Mouse (Mus musculus): Measurements from ENCODE around the gene Gnao1. TPM values are rescaled to one million over a fixed set of nuclear protein-coding genes. Genes with fewer than 3 reads are reported as not detected.

Gene Gnao1
- total RNA-seq, 2 experiments from 2014 or later = 0.42 TPM; not detected in 1

DNA sequence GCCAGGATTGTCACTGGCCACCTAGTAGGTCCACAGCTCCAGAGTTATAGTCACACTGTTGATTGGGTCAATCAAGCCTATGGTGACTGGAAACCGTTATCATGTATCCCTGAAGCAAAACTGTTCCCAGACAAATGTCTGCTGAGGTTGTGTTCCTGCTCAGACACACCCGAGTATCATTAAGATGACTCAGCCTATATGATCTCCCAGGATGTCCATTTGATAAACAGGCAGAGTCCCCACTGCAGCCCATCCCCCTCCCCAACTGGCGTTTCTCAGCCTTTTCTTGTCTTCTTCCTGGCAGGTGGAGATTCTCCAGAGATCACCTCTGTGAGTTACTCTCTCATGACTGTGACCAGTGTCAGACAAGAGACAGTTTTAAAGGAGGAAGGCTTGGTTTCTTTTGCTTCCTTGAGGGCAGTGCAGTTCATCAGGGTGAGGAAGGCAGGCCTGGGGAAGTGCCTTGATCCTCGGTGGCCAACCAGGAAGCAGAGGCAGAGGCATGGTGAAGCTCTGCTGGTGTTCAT is 78.4 kb downstream of the Gnao1 start:
- ATAC-seq (replicated peaks; ENCODE audit: low FRiP score, poor library complexity, severe bottlenecking) = no peak

- no peak for ATAC-seq (replicated peaks; ENCODE audit: low FRiP score, poor library complexity, severe bottlenecking)
Observed at GRCm38 (mm10) chr8:93888702-93889480, 79.1 kb downstream of the Gnao1 start.

DNA sequence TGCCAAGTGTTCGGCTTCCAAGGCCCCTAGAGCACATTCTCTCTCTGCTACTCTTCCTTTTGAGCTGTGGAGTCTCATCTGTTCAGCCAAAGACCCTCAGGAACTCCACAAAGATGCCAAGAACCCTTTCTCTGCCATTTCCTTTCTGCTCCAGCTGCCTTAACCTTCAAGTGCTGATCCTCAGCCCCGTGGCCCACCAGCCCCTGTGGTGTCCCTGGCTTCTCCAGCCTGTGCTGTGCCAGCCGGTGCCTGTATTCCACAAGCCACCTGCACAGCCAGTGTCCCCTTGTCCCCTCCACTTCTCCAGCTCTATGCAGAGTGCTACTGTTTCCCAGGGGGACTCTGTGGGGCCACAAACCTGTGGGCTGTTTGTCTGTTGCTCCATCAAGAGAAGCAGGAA is 83.8 kb downstream of the Gnao1 start:
- no peak for ATAC-seq (replicated peaks; ENCODE audit: low FRiP score, poor library complexity, severe bottlenecking)

- ATAC-seq (replicated peaks; ENCODE audit: low FRiP score, poor library complexity, severe bottlenecking) = no peak
Observed at GRCm38 (mm10) chr8:93896841-93897551, 87.2 kb downstream of the Gnao1 start.

DNA sequence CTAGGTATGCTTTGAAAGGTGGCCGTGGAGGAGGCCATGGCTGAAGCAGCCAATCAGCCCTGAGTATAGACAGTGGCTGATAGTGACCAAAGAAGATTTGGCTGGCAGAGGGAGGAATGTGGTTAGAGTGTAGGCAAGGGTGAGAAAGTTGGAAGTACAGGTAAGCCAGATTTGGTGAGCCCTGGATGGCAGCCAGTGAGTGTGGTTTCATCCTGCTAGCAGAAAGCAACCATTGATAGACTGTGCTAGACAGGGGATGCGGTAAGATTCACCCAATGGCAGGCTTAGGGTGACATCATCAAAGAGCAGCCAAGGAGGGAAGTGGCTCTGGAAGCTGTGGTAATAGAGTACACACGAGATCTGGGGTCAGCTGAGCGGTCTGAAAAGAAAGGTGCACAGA is 88.8 kb downstream of the Gnao1 start:
- ATAC-seq (replicated peaks; ENCODE audit: low FRiP score, poor library complexity, severe bottlenecking) = no peak

DNA sequence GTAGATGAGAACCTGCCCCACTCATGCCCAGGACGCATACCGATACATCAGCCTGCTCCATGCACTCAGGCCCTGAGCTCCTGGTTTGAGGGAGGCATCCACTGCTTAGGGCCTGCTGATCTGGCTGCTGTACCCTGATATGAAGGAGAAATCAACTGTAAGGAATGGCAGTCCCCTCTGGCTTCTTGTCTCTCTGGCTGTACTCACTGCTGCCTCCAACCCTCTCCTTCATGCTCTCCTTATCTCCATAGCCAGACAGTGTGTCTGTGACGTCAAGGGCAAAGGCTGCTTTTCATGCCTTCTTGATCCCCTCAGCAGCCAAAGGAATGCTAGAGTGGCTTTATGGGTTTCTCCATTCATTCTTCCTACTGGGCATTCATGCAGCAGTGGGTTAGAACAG is 92.3 kb downstream of the Gnao1 start:
- ATAC-seq (replicated peaks; ENCODE audit: low FRiP score, poor library complexity, severe bottlenecking) = no peak

- no peak for ATAC-seq (replicated peaks; ENCODE audit: low FRiP score, poor library complexity, severe bottlenecking)
Observed at GRCm38 (mm10) chr8:93906961-93907360, 97.2 kb downstream of the Gnao1 start.

- no peak for ATAC-seq (replicated peaks; ENCODE audit: low FRiP score, poor library complexity, severe bottlenecking)
Observed at GRCm38 (mm10) chr8:93907987-93908441, 98.2 kb downstream of the Gnao1 start.

GRCm38 (mm10) chr8:93908546-93908945 is 98.8 kb downstream of the Gnao1 start:
- ATAC-seq (replicated peaks; ENCODE audit: low FRiP score, poor library complexity, severe bottlenecking) = no peak

DNA sequence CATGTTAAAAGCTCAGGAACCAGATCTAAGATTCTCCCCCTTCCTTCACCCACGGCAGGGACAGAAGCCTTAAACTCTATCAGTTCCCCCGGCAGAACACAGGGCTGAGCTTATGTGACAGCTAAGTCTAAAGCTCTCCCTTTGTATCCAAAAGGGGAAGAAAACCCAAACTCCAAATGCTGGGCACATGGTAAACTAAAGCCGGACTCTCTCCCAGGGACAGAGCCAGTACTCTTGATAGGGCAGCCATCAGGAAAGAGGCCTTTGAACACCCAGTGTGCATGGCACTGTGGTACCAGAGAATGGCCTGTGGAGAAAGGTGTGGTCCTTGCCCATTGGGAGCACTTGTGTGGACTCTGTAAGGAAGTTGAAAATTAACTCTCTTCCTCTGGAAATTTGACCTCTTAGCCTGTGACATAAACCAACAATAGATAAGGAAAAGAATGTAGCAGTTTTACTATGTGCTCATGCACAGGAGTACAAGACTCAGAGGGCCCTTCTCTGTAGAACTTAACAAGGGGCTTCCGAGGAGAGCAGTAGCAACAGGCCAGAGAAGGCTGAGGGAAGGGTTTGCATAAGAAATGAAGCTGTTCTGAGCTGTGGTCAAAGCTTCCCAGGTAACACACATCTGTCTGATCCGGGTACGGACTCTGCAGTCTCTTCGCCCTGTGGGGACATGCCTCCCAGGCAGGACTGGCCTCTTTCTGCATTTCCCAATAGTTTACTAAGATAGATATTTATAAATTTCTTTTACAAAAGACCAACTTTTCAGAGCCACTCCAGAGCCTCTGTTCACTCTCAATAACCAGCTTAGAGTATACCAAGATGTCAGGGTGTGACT is 102.2 kb downstream of the Gnao1 start:
- ATAC-seq (replicated peaks; ENCODE audit: low FRiP score, poor library complexity, severe bottlenecking) = no peak

GRCm38 (mm10) chr8:93917859-93918421 is 108.2 kb downstream of the Gnao1 start:
- ATAC-seq (replicated peaks; ENCODE audit: low FRiP score, poor library complexity, severe bottlenecking) = no peak

- no peak for ATAC-seq (replicated peaks; ENCODE audit: low FRiP score, poor library complexity, severe bottlenecking)
Observed at GRCm38 (mm10) chr8:93918580-93918979, 108.8 kb downstream of the Gnao1 start.

GRCm38 (mm10) chr8:93919422-93919821 is 109.7 kb downstream of the Gnao1 start:
- ATAC-seq (replicated peaks; ENCODE audit: low FRiP score, poor library complexity, severe bottlenecking) = no peak

DNA sequence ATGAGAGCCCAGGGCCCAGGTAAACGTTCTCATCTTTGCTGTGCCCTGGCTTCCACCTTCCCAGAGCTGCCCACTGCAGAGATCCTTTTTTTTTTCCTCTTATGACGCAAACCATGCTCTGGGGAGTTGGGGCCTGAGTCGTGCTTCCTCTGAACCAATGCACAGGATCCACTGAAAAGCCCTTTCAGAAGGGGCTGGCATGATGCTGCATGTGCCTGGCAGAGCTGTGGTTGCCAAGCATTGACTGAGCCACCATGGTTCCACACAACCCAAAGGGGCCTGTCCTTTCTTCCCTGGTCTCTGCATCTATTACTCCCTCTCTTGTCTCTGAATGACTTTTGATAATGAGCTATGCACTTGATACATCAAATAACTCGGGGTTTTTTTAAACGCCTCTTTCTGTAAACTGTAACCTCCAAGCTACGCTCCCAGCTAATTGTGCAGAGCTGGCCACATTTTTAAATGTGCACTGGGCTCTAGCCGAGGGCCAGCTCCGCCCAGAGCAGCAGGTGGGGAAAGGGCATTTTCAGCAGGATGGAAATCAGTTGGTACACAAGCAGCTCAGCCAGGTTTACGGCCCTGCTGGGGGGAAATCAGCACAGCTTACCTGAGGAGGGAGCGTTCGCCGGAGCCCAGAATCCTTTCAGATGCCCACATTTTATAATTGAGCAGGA is 110.3 kb downstream of the Gnao1 start:
- no peak for ATAC-seq (replicated peaks; ENCODE audit: low FRiP score, poor library complexity, severe bottlenecking)

DNA sequence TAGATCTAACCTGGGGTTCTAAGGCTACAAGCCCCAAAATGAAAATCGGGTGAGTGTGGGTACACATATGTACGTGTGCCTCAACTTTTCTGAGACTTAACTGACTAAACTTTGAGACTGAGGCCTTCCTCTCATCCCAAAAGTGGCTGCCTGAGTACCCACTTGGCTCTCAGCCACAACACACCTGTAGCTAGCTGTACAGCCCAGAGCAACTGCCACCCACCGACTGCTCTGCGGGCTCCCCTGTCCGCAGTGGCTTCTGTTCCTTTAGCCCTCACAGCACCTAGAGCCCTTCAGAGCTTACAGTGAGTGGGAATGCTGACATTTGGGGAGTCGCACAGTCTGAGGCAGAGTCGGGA is 110.8 kb downstream of the Gnao1 start:
- no peak for ATAC-seq (replicated peaks; ENCODE audit: low FRiP score, poor library complexity, severe bottlenecking)

- ATAC-seq (replicated peaks; ENCODE audit: low FRiP score, poor library complexity, severe bottlenecking) = no peak
Observed at GRCm38 (mm10) chr8:93923897-93924334, 114.2 kb downstream of the Gnao1 start.

DNA sequence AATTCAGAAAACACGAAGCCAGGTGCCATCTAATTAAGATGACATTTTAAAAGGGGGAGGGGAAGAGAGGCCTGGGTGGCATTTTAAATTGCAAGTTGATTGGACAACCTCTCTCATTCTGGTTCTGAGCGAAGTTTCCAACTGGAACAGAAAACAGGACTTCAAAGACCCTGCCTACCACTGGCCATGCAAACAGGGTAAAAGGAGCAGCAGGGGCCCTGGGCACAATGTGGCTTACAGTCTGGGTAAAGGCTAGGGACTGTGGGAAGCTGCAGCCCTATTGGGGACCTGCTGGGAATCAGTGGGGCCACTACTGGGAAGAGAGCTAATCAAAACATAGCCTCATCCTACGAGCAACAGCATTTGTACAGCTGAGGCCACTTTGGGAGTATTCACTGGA is 115.7 kb downstream of the Gnao1 start:
- no peak for ATAC-seq (replicated peaks; ENCODE audit: low FRiP score, poor library complexity, severe bottlenecking)

GRCm38 (mm10) chr8:93929233-93929632 is 119.5 kb downstream of the Gnao1 start:
- ATAC-seq (replicated peaks; ENCODE audit: low FRiP score, poor library complexity, severe bottlenecking) = no peak

DNA sequence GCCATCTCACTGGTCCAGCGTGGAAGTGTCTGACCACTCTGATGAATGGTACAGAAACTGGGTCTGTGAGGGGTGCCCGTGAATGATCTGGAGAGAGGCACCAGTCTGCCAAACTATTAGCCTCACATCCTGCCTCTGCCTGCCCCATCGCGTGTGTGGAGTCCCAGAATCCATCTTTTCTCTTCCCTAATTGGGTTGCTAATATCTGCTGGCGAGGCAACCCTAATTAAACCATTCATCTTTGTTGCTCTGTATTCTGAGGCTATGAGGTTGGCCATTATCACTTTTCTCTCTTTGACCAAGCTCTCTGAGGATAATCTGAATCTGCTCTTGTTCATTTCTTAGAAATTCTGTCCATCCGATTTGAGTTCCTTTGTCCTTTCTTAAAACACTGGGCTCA is 121.6 kb downstream of the Gnao1 start:
- no peak for ATAC-seq (replicated peaks; ENCODE audit: low FRiP score, poor library complexity, severe bottlenecking)

Data from erythroid progenitor cell, adult 5-6 weeks (primary cell).